Mouse (Mus musculus) gastrocnemius, adult 8-10 months (tissue): ENCODE results near the gene Gm21972. TPM values are rescaled to one million over a fixed set of nuclear protein-coding genes. Genes with fewer than 3 reads are reported as not detected.
A peak's percentile ranks its signal among the peaks of the same experiment; 100 is the strongest.

Experiments
- DNase-seq, 2 experiments: peaks; one replicate each; pipeline ENCODE4 v3.0.0; 2022; ENCODE audit warnings: low spot score in 2 of 2
- total RNA-seq, 4 experiments: library from RNA; stranded (reverse); gene quantifications; 2 replicates each; pipeline ENCODE4 v1.2.4; 2022

Gm21972 gene
- total RNA-seq, result not detected

GRCm38 (mm10) chr1:86133337-86133736 lies at the start of gene Gm21972:
Gene Gm21972 (plus strand): TSS chr1:86133637.
- DNase-seq, result no peak

- DNase-seq, result no peak
Observed at GRCm38 (mm10) chr1:86094413-86094812, 39.0 kb upstream of the Gm21972 start.

DNA sequence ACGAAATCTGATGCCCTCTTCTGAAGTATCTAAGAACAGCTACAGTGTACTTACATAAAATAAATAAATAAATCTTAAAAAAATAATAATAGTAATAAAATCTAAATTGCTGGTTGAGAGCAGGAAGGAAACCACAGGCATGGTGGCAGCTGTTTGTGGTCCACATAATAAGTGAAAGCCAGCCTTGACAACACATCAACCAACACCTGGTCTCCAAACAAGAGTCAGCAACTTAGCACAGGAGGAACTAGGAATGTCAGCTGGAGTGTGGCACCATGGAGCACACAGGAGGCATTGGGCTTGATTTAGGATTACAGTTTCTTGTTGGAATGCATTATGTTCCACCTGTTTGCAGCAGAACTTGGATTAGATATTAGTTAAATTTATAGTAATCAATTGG lies 28.4 kb upstream of the Gm21972 start:
- DNase-seq, result no peak

DNA sequence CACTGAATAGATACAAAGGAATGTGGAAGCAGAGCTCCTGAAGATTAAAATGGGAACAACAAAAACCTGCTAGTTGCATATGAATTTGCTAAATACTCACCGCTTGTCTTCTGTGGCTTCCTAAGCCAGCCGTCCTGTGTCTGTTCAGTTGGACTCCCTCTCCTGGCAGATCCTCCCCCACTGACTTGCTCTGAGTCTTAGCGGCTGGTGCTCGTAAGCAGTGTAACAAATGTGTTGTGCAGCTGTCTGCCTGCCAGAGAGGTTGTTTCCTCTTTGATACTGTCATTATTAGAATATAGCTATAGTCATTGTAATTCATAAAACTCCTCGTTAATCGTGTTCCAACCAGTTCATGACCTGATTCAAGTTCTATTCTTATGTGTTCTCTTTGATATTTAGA lies 21.7 kb upstream of the Gm21972 start, which contains the start of gene Htr2b:
Htr2b (minus strand) TSS at position 192 of the 400 bp plus-strand sequence.
- DNase-seq, result no peak

DNA sequence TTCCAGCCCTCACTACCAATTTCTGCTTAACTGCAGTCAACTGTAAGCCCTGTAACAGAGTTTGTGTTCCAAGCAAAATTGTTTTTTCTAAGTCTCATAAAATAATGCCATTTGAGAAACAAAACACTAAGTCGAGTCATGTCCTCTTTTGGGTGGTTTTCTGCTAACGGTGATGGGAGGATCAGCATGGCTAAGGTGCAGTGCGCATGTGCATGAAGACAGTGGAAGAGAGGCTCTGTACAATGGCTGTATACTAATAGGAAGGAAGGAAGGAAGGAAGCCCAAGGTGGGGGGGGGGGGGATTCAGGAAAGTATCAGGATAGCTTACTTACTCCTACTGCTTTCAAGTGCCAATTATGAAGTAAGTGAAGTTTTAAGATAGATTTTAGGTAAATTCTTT lies 19.3 kb upstream of the Gm21972 start:
- no peak for DNase-seq

- DNase-seq, result no peak
Observed at GRCm38 (mm10) chr1:86119549-86119948, 13.9 kb upstream of the Gm21972 start.

GRCm38 (mm10) chr1:86126036-86126435 lies 7.4 kb upstream of the Gm21972 start:
- no peak for DNase-seq

DNA sequence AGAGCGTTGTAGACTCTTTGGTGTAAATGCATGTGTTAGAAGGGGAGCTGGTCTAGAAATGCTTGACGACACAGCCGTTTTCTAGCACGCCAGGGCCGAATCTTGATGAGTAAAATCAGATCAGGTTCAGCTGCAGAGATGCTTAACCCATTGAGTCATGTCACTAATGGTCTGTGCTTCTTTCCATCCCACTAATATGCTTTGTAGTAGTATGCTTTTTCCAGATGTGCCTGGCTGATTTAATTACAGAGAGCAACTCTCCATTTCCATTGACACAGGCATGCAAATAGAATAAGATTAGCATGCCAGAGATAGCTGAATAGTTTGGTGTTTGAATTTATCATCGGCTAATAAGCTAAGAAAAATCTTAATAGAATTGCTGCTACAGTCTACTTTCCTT lies 1.9 kb downstream of the Gm21972 start:
- DNase-seq, result no peak

DNA sequence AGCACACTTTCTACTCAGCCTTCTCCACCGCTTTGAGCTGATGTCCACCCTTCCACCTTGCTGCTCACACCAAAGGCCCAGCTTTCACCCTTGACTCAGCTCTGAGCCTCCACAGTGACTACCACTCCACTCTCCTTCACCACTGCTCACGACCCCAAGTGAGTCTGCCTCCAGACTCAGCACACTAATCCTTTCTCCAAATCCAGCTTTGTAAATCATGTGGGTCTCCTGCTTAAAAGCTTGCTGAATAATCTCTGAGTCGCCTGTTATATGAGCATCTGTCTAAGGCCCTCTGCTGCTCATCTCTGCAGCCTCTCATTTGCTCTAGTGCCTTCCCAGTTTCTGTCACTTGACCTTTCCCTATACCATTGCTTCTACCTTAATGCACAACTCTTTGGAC lies 7.6 kb downstream of the Gm21972 start:
- DNase-seq, result no peak

- DNase-seq, result no peak
Observed at GRCm38 (mm10) chr1:86143165-86143564, 9.7 kb downstream of the Gm21972 start.

- DNase-seq, result no peak
Observed at GRCm38 (mm10) chr1:86144001-86144944, 10.8 kb downstream of the Gm21972 start.

- no peak for DNase-seq
Observed at GRCm38 (mm10) chr1:86146293-86146692, 12.9 kb downstream of the Gm21972 start.

GRCm38 (mm10) chr1:86147557-86147956 lies 14.1 kb downstream of the Gm21972 start:
- no peak for DNase-seq

- DNase-seq, result no peak
Observed at GRCm38 (mm10) chr1:86148161-86148560, 14.7 kb downstream of the Gm21972 start.

GRCm38 (mm10) chr1:86150929-86151328 lies 17.5 kb downstream of the Gm21972 start:
- DNase-seq, result no peak

- no peak for DNase-seq
Observed at GRCm38 (mm10) chr1:86151376-86151775, 17.9 kb downstream of the Gm21972 start.

GRCm38 (mm10) chr1:86152618-86153017 lies 19.2 kb downstream of the Gm21972 start:
- no peak for DNase-seq

- peak; percentile 79 to 87 for DNase-seq
Observed at GRCm38 (mm10) chr1:86154133-86154823, 20.8 kb downstream of the Gm21972 start, which contains the start of gene Armc9. Gene Armc9 (plus strand): TSS chr1:86154780.

DNA sequence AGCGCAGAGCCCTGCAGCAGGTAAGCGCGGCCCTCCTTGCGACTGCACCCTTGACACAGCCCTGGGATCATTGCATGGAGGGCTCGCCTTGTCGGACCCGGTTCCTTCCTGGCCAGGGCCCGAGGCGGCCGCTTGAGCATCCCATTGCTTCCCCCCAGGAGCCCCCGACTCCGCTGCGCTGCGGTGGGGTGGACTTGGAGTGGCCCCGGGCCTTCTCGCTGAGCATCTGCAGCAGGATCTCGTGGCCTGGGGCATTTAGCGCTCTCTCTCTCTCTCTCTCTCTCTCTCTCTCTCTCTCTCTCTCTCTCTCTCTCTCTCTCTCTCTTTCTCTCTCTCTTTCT lies 21.4 kb downstream of the Gm21972 start:
- DNase-seq, result no peak

DNA sequence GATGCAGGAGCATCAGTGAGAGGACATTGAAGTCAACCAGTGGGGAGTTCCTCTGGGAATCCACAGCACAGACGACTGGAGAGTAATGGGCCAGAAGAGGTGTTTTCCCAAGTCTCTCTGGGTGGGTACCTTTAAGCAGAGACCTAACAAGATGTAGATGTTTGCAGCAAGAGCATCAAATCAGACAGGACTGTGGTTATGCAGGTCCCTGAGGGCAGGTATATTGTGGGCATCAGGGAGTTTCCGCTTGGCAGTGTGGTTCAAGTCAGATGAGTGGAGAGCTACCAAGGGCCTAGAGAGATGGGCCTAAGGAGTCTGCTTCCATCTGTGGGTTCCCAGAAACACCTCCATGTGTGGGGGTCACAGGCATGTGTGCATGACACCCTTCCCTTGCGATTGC lies 22.6 kb downstream of the Gm21972 start:
- DNase-seq, result no peak

GRCm38 (mm10) chr1:86156595-86156994 lies 23.2 kb downstream of the Gm21972 start:
- DNase-seq, result no peak

GRCm38 (mm10) chr1:86160059-86160458 lies 26.6 kb downstream of the Gm21972 start:
- DNase-seq, result no peak

GRCm38 (mm10) chr1:86160479-86160878 lies 27.0 kb downstream of the Gm21972 start:
- no peak for DNase-seq
